Mouse (Mus musculus): ENCODE measurements at regions not wholly inside any gene's neighbourhood (a gene's known extent, or its start where the extent isn't known, plus 50 kb on each side); places are given as distances from the start of the nearest gene placed in this dataset.

GRCm38 (mm10) chr10:99580191-99580590 lies 179.3 kb downstream of the Csl start:
- ATAC-seq (ENCODE audit: low TSS enrichment): no peak

GRCm38 (mm10) chr10:99581074-99581473 lies 178.4 kb downstream of the Csl start:
- peak; percentile 92 for ATAC-seq (ENCODE audit: low TSS enrichment)

GRCm38 (mm10) chr10:99584855-99585254 lies 174.6 kb downstream of the Csl start:
- no peak for ATAC-seq (ENCODE audit: low TSS enrichment)

GRCm38 (mm10) chr10:99592220-99592619 lies 167.2 kb downstream of the Csl start:
- peak; percentile 88 for ATAC-seq (ENCODE audit: low TSS enrichment)

GRCm38 (mm10) chr10:99595659-99596058 lies 163.8 kb downstream of the Csl start:
- ATAC-seq (ENCODE audit: low TSS enrichment): no peak

GRCm38 (mm10) chr10:99599142-99600120 lies 160.0 kb downstream of the Csl start:
- peak; percentile 58; the same call in 1 of the 2 replicates for ATAC-seq (ENCODE audit: low TSS enrichment)

GRCm38 (mm10) chr10:99602331-99602730 lies 157.1 kb downstream of the Csl start:
- ATAC-seq (ENCODE audit: low TSS enrichment): peak; percentile 92

GRCm38 (mm10) chr10:99604172-99604571 lies 155.3 kb downstream of the Csl start:
- ATAC-seq (ENCODE audit: low TSS enrichment): no peak

- ATAC-seq (ENCODE audit: low TSS enrichment): no peak
These were observed 151.0 kb downstream of the Csl start for GRCm38 (mm10) chr10:99608477-99608876.

GRCm38 (mm10) chr10:99609420-99609819 lies 150.0 kb downstream of the Csl start:
- ATAC-seq (ENCODE audit: low TSS enrichment): no peak

- peak; percentile 48; the same call in 1 of the 2 replicates for ATAC-seq (ENCODE audit: low TSS enrichment)
These were observed 148.6 kb downstream of the Csl start for GRCm38 (mm10) chr10:99610890-99611289.

GRCm38 (mm10) chr10:99614392-99615249 lies 144.8 kb downstream of the Csl start:
- ATAC-seq (ENCODE audit: low TSS enrichment): no peak

- no peak for ATAC-seq (ENCODE audit: low TSS enrichment)
These were observed 144.1 kb downstream of the Csl start for GRCm38 (mm10) chr10:99615371-99615770.

- ATAC-seq (ENCODE audit: low TSS enrichment): peak; percentile 82
These were observed 143.7 kb downstream of the Csl start for GRCm38 (mm10) chr10:99615779-99616178.

GRCm38 (mm10) chr10:99617623-99618022 lies 141.8 kb downstream of the Csl start:
- peak; percentile 60 for ATAC-seq (ENCODE audit: low TSS enrichment)

- peak; percentile 88 for ATAC-seq (ENCODE audit: low TSS enrichment)
These were observed 139.9 kb downstream of the Csl start for GRCm38 (mm10) chr10:99619421-99620151.

GRCm38 (mm10) chr10:99620489-99620888 lies 139.0 kb downstream of the Csl start:
- no peak for ATAC-seq (ENCODE audit: low TSS enrichment)

- ATAC-seq (ENCODE audit: low TSS enrichment): no peak
These were observed 132.1 kb downstream of the Csl start for GRCm38 (mm10) chr10:99627355-99627754.

- no peak for ATAC-seq (ENCODE audit: low TSS enrichment)
These were observed 127.0 kb downstream of the Csl start for GRCm38 (mm10) chr10:99632250-99632985.

GRCm38 (mm10) chr10:99635796-99636195 lies 123.7 kb downstream of the Csl start:
- no peak for ATAC-seq (ENCODE audit: low TSS enrichment)

GRCm38 (mm10) chr10:99639022-99639421 lies 120.4 kb downstream of the Csl start:
- no peak for ATAC-seq (ENCODE audit: low TSS enrichment)
